Comparison of ENCODE assay signal across 16 mouse cellular contexts in the genomic region with DNA sequence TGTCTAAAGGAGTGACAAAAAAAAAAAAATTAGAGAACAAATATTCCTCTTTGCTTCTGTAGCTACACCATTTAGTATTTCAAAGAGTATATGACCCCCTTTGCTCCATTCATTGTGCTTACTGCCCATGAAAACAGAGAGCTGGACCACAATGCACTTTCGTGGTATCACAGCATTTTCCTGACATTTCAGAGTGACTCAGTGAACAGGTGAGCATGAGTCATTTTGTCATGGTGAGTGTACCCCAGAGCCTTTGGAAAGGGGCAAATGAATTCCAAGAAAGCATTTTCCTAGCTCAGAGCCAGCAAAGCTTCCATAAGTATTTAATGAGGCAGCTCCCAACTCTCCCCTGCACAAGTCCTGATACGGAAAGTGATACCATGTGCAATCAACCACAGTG.
"Had no signal": no experiment of that assay in that cellular context is flagged by ENCODE, and none has a peak within 500 bp of the region (broad histone marks: within the 10 kb centered on the region; RNA-seq: fewer than 3 reads in every experiment).

No protein-coding gene starts in this region.

- H3K36me3 ChIP-seq: limb, embryonic 12.5 days; limb, embryonic 15.5 days; midbrain, embryonic 13.5 days; neural tube, embryonic 12.5 days; neural tube, embryonic 15.5 days; stomach, embryonic 15.5 days had no signal

- DNase-seq: kidney, adult 18-20 months; kidney, adult 9 months; kidney, postnatal 14 days; kidney, postnatal 4 days; left cerebral cortex, postnatal 4 days; liver, postnatal 0 days; lung, embryonic 14.5 days; right cerebral cortex, postnatal 25 days; spleen, adult 18-20 months; thymus, postnatal 25 days had no signal

- H3K4me3 ChIP-seq: limb, embryonic 12.5 days; limb, embryonic 15.5 days; midbrain, embryonic 13.5 days; neural tube, embryonic 12.5 days; neural tube, embryonic 15.5 days; stomach, embryonic 15.5 days had no signal

- H3K27me3 ChIP-seq: limb, embryonic 12.5 days; limb, embryonic 15.5 days; midbrain, embryonic 13.5 days; neural tube, embryonic 12.5 days; neural tube, embryonic 15.5 days; stomach, embryonic 15.5 days had no signal
